Mouse (Mus musculus): ENCODE measurements around the gene Hip1. TPM values are rescaled to one million over a fixed set of nuclear protein-coding genes. Genes with fewer than 3 reads are reported as not detected.
"Not testable (repeated sequence)": the region's sequence is repeated elsewhere in the genome, so short reads cannot be mapped to it uniquely, and the experiment has no call there.

Hip1 gene
- polyA plus RNA-seq, 1 experiment from 2014 or later, result 5.9 TPM

DNA sequence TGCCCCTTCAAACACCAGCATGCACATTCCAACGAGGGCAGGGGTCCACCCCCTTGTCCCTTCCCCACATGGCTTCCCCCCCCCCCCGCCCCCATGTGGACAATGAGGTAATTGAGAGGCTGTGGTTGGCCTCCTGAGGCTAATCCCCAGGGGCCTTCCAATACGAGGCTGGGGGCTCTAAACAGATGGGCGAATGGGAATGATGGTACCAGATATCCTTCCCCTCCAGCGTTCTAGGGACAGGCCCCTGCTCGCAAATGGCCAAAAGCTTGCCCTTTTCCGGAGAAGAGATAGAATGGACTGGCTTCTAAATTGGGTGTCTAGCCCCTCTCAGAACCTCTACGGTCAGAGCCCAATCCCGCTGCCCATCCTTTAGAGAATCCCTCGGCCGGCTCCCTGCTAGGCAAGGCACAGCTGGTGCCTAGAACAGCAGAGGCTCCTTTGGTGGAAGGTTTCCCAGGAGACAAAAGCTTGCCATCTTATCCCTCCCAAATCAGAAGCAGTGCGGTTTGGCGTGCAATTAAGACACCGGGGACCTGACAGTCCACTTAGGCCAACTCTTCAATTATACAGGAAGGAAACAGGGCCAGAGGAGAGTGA, 55.1 kb downstream of the Hip1 start:
- 18% methylated on average over 14 of the region's 14 CpGs for WGBS

DNA sequence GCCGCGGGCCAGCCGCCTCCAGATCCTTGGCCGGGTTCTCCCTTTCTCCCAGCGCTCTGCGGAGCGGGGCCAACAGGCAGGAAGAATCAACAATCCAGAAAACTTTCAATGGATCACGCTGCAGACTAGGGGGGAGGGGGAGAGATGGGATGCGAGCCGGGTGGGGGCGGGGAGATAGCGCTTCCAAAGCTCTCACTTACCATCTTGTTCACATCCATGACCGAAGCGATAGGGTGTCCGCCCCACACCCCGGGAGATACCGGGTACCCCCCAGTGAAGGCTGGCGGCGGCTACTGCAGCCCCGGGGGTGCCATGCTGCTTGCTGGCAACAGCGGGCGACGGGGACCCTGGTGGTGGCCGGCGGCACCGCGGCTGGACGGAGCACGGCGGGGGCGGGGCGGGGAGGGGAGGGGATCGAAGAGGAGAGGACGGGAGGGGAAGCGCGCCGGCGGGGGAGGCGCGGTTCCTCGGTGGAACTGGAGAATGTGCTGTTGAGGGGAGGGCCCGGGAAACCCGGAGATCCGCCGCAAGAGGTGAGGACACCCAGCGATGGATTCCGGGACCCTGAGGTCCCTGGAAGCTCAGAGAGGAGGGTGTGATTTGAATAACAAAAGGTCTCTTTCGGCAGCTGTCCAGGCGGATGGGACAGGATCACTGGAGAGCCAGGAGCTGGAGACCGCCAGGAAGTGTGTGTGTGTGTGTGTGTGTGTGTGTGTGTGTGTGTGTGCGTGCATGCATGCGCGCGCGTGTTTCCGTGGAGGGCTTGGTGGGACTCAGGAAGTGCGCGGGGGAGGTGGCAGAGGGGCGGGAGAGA, 55.8 kb downstream of the Hip1 start:
- WGBS, result under 1% methylated on average over 56 of the region's 59 CpGs
- no peaks in the 10 kb centered on the region for H3K9me3 ChIP-seq (ENCODE audit: control insufficient read depth)
- H3K27me3 ChIP-seq (replicated peaks; ENCODE audit: control insufficient read depth, insufficient read depth, low read length), result peaks cover 9% of the 10 kb centered on the region
- peak overlapping the region; percentile 41 for H3K27ac ChIP-seq (ENCODE audit: low read depth, low read length)
- H3K4me1 ChIP-seq (replicated peaks; ENCODE audit: control insufficient read depth, insufficient read depth, low read length), result peaks cover 4% of the 10 kb centered on the region; the same call in 1 of the 2 replicates
- H3K36me3 ChIP-seq (ENCODE audit: control insufficient read depth, insufficient read depth), result no peaks in the 10 kb centered on the region
- H3K9ac ChIP-seq (ENCODE audit: low read depth, low read length), result peak overlapping the region; percentile 45
- peak overlapping the region; percentile 62 for H3K4me3 ChIP-seq (ENCODE audit: low read depth, low read length)
- TF ChIP-seq CTCF (IDR thresholded peaks at IDR 0.05; ENCODE audit: low read depth), result peak; percentile 65
- ATAC-seq, result peak; percentile 69
- H3K4me2 ChIP-seq (replicated peaks; ENCODE audit: low read depth), result peak overlapping the region; percentile 85

More for the DNA sequence above, 55.1 kb downstream of the Hip1 start:
- Histone ChIP-seq H3K4me1 (replicated peaks; ENCODE audit: control insufficient read depth, insufficient read depth, low read length) (peaks cover 4% of the 10 kb centered on the region; the same call in 1 of the 2 replicates), H3K4me2 (replicated peaks; ENCODE audit: low read depth) (peak overlapping the region; percentile 85), H3K9ac (ENCODE audit: low read depth, low read length) (peak overlapping the region; percentile 45; the same call in 1 of the 2 replicates), H3K9me3 (ENCODE audit: control insufficient read depth) (no peaks in the 10 kb centered on the region), H3K27me3 (replicated peaks; ENCODE audit: control insufficient read depth, insufficient read depth, low read length) (peaks cover 9% of the 10 kb centered on the region), H3K36me3 (ENCODE audit: control insufficient read depth, insufficient read depth) (no peaks in the 10 kb centered on the region), H3K4me3 (ENCODE audit: low read depth, low read length) (peak overlapping the region; percentile 62), H3K27ac (ENCODE audit: low read depth, low read length) (no peak overlapping the region)
- no peak; the same call in 1 of the 2 replicates for ATAC-seq
- no peak for TF ChIP-seq CTCF (IDR thresholded peaks at IDR 0.05; ENCODE audit: low read depth)

DNA sequence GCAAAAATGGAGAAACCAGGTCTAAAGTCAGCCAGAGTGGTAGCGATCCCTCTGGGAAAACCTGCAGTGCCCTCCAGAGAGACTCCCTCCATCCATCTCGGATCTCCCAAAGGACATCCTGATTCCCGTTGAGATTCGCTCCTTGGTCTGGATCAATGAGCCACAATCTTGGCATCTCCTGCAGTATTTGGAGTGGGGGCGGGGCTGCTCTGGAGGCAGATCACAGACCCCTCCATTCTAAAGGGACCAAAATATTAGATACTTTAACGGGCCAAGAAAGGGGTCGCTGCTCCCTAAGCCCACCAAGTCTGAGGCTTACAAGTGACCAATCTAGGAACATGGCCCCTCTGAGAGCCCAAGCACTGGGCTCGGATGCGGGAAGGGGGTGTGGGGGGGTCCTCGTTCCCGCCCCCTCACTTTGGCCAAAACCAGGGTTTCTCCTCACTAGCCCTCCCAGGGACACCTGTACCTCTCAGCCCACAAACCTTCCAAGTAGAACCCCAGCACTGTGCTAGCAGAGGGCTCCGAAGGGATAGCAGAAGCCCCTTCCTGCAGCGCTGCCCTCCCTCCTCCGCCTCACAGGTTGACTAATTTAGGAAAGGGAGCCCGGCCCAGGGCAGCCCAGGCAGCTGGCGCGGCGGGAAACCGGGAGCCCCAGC, 56.6 kb downstream of the Hip1 start:
- 1% methylated on average over 19 of the region's 19 CpGs for WGBS
- Histone ChIP-seq H3K9me3 (ENCODE audit: control insufficient read depth) (no peaks in the 10 kb centered on the region), H3K27ac (ENCODE audit: low read depth, low read length) (peak overlapping the region; percentile 41), H3K4me1 (replicated peaks; ENCODE audit: control insufficient read depth, insufficient read depth, low read length) (peaks cover 4% of the 10 kb centered on the region; the same call in 1 of the 2 replicates), H3K4me3 (ENCODE audit: low read depth, low read length) (peak overlapping the region; percentile 62), H3K9ac (ENCODE audit: low read depth, low read length) (peak overlapping the region; percentile 45), H3K27me3 (replicated peaks; ENCODE audit: control insufficient read depth, insufficient read depth, low read length) (peaks cover 9% of the 10 kb centered on the region), H3K4me2 (replicated peaks; ENCODE audit: low read depth) (peak overlapping the region; percentile 85), H3K36me3 (ENCODE audit: control insufficient read depth, insufficient read depth) (no peaks in the 10 kb centered on the region)
- TF ChIP-seq CTCF (IDR thresholded peaks at IDR 0.05; ENCODE audit: low read depth), result no peak
- ATAC-seq, result no peak

DNA sequence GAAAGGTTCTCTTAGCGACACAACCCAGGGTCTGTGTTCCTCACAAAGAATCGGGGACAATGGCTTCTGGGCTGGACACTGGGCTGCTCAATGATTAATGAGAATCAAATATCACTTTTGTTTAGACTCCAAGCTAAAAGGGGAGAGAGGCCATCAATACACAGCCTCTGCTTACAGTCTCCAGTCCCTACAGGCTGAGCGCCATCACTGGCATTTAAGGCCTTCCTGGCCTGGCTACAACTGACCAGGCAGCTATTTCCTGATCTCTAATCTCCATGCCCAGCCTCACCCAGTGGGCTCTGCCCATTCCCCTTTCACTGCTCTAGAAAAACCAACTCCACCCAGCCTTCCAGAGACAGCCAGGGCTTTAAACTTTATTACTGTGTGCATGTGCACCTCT, 59.6 kb downstream of the Hip1 start:
- WGBS, result 59% methylated on average over 3 of the region's 3 CpGs
- Histone ChIP-seq H3K4me1 (replicated peaks; ENCODE audit: control insufficient read depth, insufficient read depth, low read length) (peaks cover 4% of the 10 kb centered on the region; the same call in 1 of the 2 replicates), H3K27ac (ENCODE audit: low read depth, low read length) (no peak overlapping the region), H3K27me3 (replicated peaks; ENCODE audit: control insufficient read depth, insufficient read depth, low read length) (peaks cover 9% of the 10 kb centered on the region), H3K9ac (ENCODE audit: low read depth, low read length) (no peak overlapping the region), H3K36me3 (ENCODE audit: control insufficient read depth, insufficient read depth) (no peaks in the 10 kb centered on the region; the same call in 1 of the 2 replicates), H3K9me3 (ENCODE audit: control insufficient read depth) (no peaks in the 10 kb centered on the region), H3K4me2 (replicated peaks; ENCODE audit: low read depth) (no peak overlapping the region), H3K4me3 (ENCODE audit: low read depth, low read length) (no peak overlapping the region)
- no peak for ATAC-seq
- TF ChIP-seq CTCF (IDR thresholded peaks at IDR 0.05; ENCODE audit: low read depth), result no peak

DNA sequence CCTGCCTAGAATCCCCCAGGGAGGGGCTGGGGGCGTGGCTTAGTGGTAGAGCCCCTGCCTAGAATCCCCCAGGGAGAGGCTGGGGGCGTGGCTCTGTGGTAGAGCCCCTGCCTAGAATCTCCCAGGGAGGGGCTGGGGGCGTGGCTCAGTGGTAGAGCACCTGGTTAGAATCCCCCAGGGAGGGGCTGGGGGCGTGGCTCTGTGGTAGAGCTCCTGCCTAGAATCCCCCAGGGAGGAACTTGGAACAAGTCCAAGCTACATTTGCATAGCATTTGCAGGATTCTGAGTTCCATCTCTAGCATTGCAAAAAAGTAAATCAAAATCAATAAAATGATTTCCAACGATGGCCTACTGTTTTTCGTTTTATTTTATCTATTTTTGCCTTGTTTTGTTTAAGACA, 61.1 kb downstream of the Hip1 start:
- H3K36me3 ChIP-seq (ENCODE audit: control insufficient read depth, insufficient read depth); H3K4me1 ChIP-seq (replicated peaks; ENCODE audit: control insufficient read depth, insufficient read depth, low read length); H3K27ac ChIP-seq (ENCODE audit: low read depth, low read length); H3K4me3 ChIP-seq (ENCODE audit: low read depth, low read length); ATAC-seq; H3K9me3 ChIP-seq (ENCODE audit: control insufficient read depth); H3K4me2 ChIP-seq (replicated peaks; ENCODE audit: low read depth); H3K27me3 ChIP-seq (replicated peaks; ENCODE audit: control insufficient read depth, insufficient read depth, low read length); H3K9ac ChIP-seq (ENCODE audit: low read depth, low read length): not testable (repeated sequence)
- 87% methylated on average over 6 of the region's 6 CpGs for WGBS

All from intestine, postnatal 0 days (tissue).